Mouse (Mus musculus) midbrain, embryonic 10.5 days (tissue): ENCODE data around the gene Dcst1. TPM values are rescaled to one million over a fixed set of nuclear protein-coding genes. Genes with fewer than 3 reads are reported as not detected.
A peak's percentile ranks its signal among the peaks of the same experiment; 100 is the strongest.

Experiments used
- DNase-seq: peaks from one replicate; pipeline ENCODE4 v3.0.0-alpha.2; 2017; ENCODE audit warnings: low spot score
- H3K27ac ChIP-seq: fragments of 300-500 bp; sonication (generic); replicated peaks from 2 replicates; pipeline ENCODE4 v1.5.1; 2016; ENCODE audit warnings: mild to moderate bottlenecking
- H3K27me3 ChIP-seq: fragments of 300-500 bp; sonication (generic); 2 replicates; pipeline ENCODE4 v1.6.1; 2016; ENCODE audit warnings: low read depth, mild to moderate bottlenecking; ENCODE audit not compliant: poor library complexity, severe bottlenecking
- H3K36me3 ChIP-seq: fragments of 300-500 bp; sonication (generic); 2 replicates; pipeline ENCODE4 v1.6.1; 2016; ENCODE audit warnings: mild to moderate bottlenecking, moderate library complexity
- H3K4me1 ChIP-seq: fragments of 300-500 bp; sonication (generic); 2 replicates; pipeline ENCODE4 v1.6.1; 2016
- H3K4me3 ChIP-seq: fragments of 300-500 bp; sonication (generic); 2 replicates; pipeline ENCODE4 v1.5.1; 2016; ENCODE audit warnings: mild to moderate bottlenecking, moderate library complexity
- H3K9me3 ChIP-seq: fragments of 300-500 bp; sonication (generic); replicated peaks from 2 replicates; pipeline ENCODE4 v1.6.1; 2016; ENCODE audit warnings: mild to moderate bottlenecking
- WGBS: fragments of 180-500 bp; shearing (Covaris S2); methylation state at CpG from one replicate; pipeline ENCODE4 v1.1.7; 2016; 5-methylcytosine and 5-hydroxymethylcytosine counted together
- polyA plus RNA-seq: library from polyadenylated mRNA; unstranded; fragments of >200 nt; fragmentation: Nextera tagmentation; extraction: Ambion mirVana; gene quantifications from 2 replicates; pipeline ENCODE4 v1.2.1, GENCODE M21; 2016

Gene Dcst1
- polyA plus RNA-seq, 1 experiment from 2014 or later: 0.11 TPM

- H3K4me1 ChIP-seq: peaks cover 37% of the 10 kb centered on the region
- peaks cover 59% of the 10 kb centered on the region for H3K27me3 ChIP-seq
- no peaks in the 10 kb centered on the region for H3K9me3 ChIP-seq
- H3K36me3 ChIP-seq: peaks cover 19% of the 10 kb centered on the region; the same call in 1 of the 2 replicates
- peak; percentile 41 for DNase-seq
- H3K27ac ChIP-seq: peak overlapping the region; percentile 79
- WGBS: under 1% methylated on average over 38 of the region's 38 CpGs
- peak overlapping the region; percentile 64 for H3K4me3 ChIP-seq
Observed at GRCm38 (mm10) chr3:89348911-89349868, 15.9 kb downstream of the Dcst1 start.

- Histone ChIP-seq H3K27me3 (peaks cover 56% of the 10 kb centered on the region), H3K9me3 (no peaks in the 10 kb centered on the region), H3K27ac (no peak overlapping the region), H3K4me3 (0 out of 2 replicates have a peak overlapping the region, but pooled peaks have one; percentile 64), H3K36me3 (peaks cover 32% of the 10 kb centered on the region), H3K4me1 (peaks cover 37% of the 10 kb centered on the region)
- no peak for DNase-seq
- 43% methylated on average over 1 of the region's 1 CpGs for WGBS
Observed at GRCm38 (mm10) chr3:89347916-89348315, 17.1 kb downstream of the Dcst1 start.

GRCm38 (mm10) chr3:89346815-89347540 is 18.1 kb downstream of the Dcst1 start:
- no peak for DNase-seq
- no peaks in the 10 kb centered on the region for H3K9me3 ChIP-seq
- peaks cover 30% of the 10 kb centered on the region for H3K4me1 ChIP-seq
- 83% methylated on average over 10 of the region's 10 CpGs for WGBS
- H3K27me3 ChIP-seq: peaks cover 47% of the 10 kb centered on the region
- H3K36me3 ChIP-seq: peaks cover 39% of the 10 kb centered on the region
- 0 out of 2 replicates have a peak overlapping the region, but pooled peaks have one; percentile 3 for H3K27ac ChIP-seq
- H3K4me3 ChIP-seq: no peak overlapping the region

- no peak overlapping the region for H3K4me3 ChIP-seq
- H3K4me1 ChIP-seq: peaks cover 32% of the 10 kb centered on the region
- H3K36me3 ChIP-seq: peaks cover 42% of the 10 kb centered on the region
- 92% methylated on average over 7 of the region's 7 CpGs for WGBS
- no peak overlapping the region; the same call in 1 of the 2 replicates for H3K27ac ChIP-seq
- peaks cover 25% of the 10 kb centered on the region for H3K27me3 ChIP-seq
- no peak for DNase-seq
- no peaks in the 10 kb centered on the region for H3K9me3 ChIP-seq
Observed at GRCm38 (mm10) chr3:89343279-89343678, 21.8 kb downstream of the Dcst1 start.

GRCm38 (mm10) chr3:89341794-89342193 is 23.3 kb downstream of the Dcst1 start:
- 93% methylated on average over 4 of the region's 4 CpGs for WGBS
- no peak overlapping the region for H3K4me3 ChIP-seq
- no peaks in the 10 kb centered on the region for H3K9me3 ChIP-seq
- DNase-seq: no peak
- peaks cover 10% of the 10 kb centered on the region for H3K27me3 ChIP-seq
- peaks cover 42% of the 10 kb centered on the region for H3K4me1 ChIP-seq
- H3K36me3 ChIP-seq: peaks cover 39% of the 10 kb centered on the region
- H3K27ac ChIP-seq: no peak overlapping the region

GRCm38 (mm10) chr3:89340465-89340864 is 24.6 kb downstream of the Dcst1 start:
- WGBS: 2% methylated on average over 11 of the region's 11 CpGs
- Histone ChIP-seq H3K36me3 (peaks cover 36% of the 10 kb centered on the region), H3K4me3 (peak overlapping the region; percentile 50), H3K9me3 (no peaks in the 10 kb centered on the region), H3K27ac (peak overlapping the region; percentile 72), H3K27me3 (peaks cover 12% of the 10 kb centered on the region), H3K4me1 (peaks cover 56% of the 10 kb centered on the region)
- peak; percentile 88 for DNase-seq

- peaks cover 36% of the 10 kb centered on the region for H3K36me3 ChIP-seq
- H3K4me3 ChIP-seq: peak overlapping the region; percentile 91; the same call in 1 of the 2 replicates
- H3K9me3 ChIP-seq: no peaks in the 10 kb centered on the region
- H3K27me3 ChIP-seq: peaks cover 23% of the 10 kb centered on the region
- peak; percentile 88 for DNase-seq
- peak overlapping the region; percentile 72; the same call in 1 of the 2 replicates for H3K27ac ChIP-seq
- 27% methylated on average over 8 of the region's 8 CpGs for WGBS
- H3K4me1 ChIP-seq: peaks cover 62% of the 10 kb centered on the region
Observed at GRCm38 (mm10) chr3:89339416-89339815, 25.6 kb downstream of the Dcst1 start.

- H3K4me1 ChIP-seq: peaks cover 74% of the 10 kb centered on the region
- H3K9me3 ChIP-seq: no peaks in the 10 kb centered on the region
- H3K27ac ChIP-seq: peak within 1 kb of the TSS; percentile 96
- peaks cover 36% of the 10 kb centered on the region for H3K36me3 ChIP-seq
- peak; percentile 84 for DNase-seq
- under 1% methylated on average over 44 of the region's 44 CpGs for whole genome bisulfite sequencing
- peaks cover 37% of the 10 kb centered on the region for H3K27me3 ChIP-seq
- peak within 1 kb of the TSS; percentile 91 for H3K4me3 ChIP-seq
Observed at GRCm38 (mm10) chr3:89337721-89338578, 27.1 kb downstream of the Dcst1 start, which contains the start of gene Efna4. Efna4 (minus strand) TSS chr3:89338028.

GRCm38 (mm10) chr3:89337062-89337720 is 27.9 kb downstream of the Dcst1 start:
- peak overlapping the region; percentile 96 for H3K27ac ChIP-seq
- H3K36me3 ChIP-seq: peaks cover 31% of the 10 kb centered on the region
- no peaks in the 10 kb centered on the region for H3K9me3 ChIP-seq
- under 1% methylated on average over 20 of the region's 21 CpGs for WGBS
- peaks cover 45% of the 10 kb centered on the region for H3K27me3 ChIP-seq
- H3K4me1 ChIP-seq: peaks cover 81% of the 10 kb centered on the region
- peak overlapping the region; percentile 91 for H3K4me3 ChIP-seq
- no peak for DNase-seq

GRCm38 (mm10) chr3:89336529-89336928 is 28.5 kb downstream of the Dcst1 start:
- peak overlapping the region; percentile 91 for H3K4me3 ChIP-seq
- H3K36me3 ChIP-seq: peaks cover 26% of the 10 kb centered on the region
- no peaks in the 10 kb centered on the region for H3K9me3 ChIP-seq
- peaks cover 88% of the 10 kb centered on the region for H3K4me1 ChIP-seq
- WGBS: 7% methylated on average over 6 of the region's 6 CpGs
- H3K27me3 ChIP-seq: peaks cover 49% of the 10 kb centered on the region
- no peak for DNase-seq
- H3K27ac ChIP-seq: peak overlapping the region; percentile 96

GRCm38 (mm10) chr3:89333053-89333452 is 32.0 kb downstream of the Dcst1 start:
- WGBS: 71% methylated on average over 11 of the region's 11 CpGs
- Histone ChIP-seq H3K4me1 (peaks cover 81% of the 10 kb centered on the region), H3K27me3 (peaks cover 76% of the 10 kb centered on the region), H3K4me3 (peak overlapping the region; percentile 5; the same call in 1 of the 2 replicates), H3K9me3 (no peaks in the 10 kb centered on the region), H3K27ac (peak overlapping the region; percentile 14; the same call in 1 of the 2 replicates), H3K36me3 (peaks cover 26% of the 10 kb centered on the region)
- DNase-seq: no peak
